Mouse (Mus musculus) midbrain, postnatal 0 days (tissue): ENCODE measurements around the gene Zmiz1. TPM values are rescaled to one million over a fixed set of nuclear protein-coding genes. Genes with fewer than 3 reads are reported as not detected.
A peak's percentile ranks its signal among the peaks of the same experiment; 100 is the strongest.

Source experiments
- ATAC-seq: fragments of 200-750 bp; cut with Nextera tagmentation; 2 replicates; pipeline ENCODE4 v1.8.0; 2017; ENCODE audit warnings: moderate number of reproducible peaks, mild to moderate bottlenecking, moderate TSS enrichment, moderate library complexity; ENCODE audit not compliant: low FRiP score
- DNase-seq: peaks from one replicate; pipeline ENCODE4 v3.0.0-alpha.2; 2015; ENCODE audit warnings: low spot score
- H3K27ac ChIP-seq: fragments of 300-500 bp; sonication (generic); 2 replicates; pipeline ENCODE4 v1.5.1; 2014; ENCODE audit warnings: low read depth, mild to moderate bottlenecking, low read length, mixed read lengths
- H3K27me3 ChIP-seq: fragments of 300-500 bp; sonication (generic); 2 replicates; pipeline ENCODE4 v1.6.1; 2014; ENCODE audit warnings: low read length, control low read depth, mixed read lengths; ENCODE audit not compliant: insufficient read depth
- H3K36me3 ChIP-seq: fragments of 300-500 bp; sonication (generic); 2 replicates; pipeline ENCODE4 v1.6.1; 2014; ENCODE audit warnings: low read length, control low read depth, mixed read lengths; ENCODE audit not compliant: insufficient read depth
- H3K4me1 ChIP-seq: fragments of 300-500 bp; sonication (generic); 2 replicates; pipeline ENCODE4 v1.6.1; 2014; ENCODE audit warnings: mild to moderate bottlenecking, control low read depth, antibody characterized with exemption, low read length, mixed read lengths; ENCODE audit not compliant: insufficient read depth
- H3K4me2 ChIP-seq: fragments of 300-500 bp; sonication (generic); 2 replicates; pipeline ENCODE4 v1.6.1; 2014; ENCODE audit warnings: low read depth, mild to moderate bottlenecking, low read length, mixed read lengths; ENCODE audit not compliant: poor library complexity, severe bottlenecking
- H3K4me3 ChIP-seq: fragments of 300-500 bp; sonication (generic); 2 replicates; pipeline ENCODE4 v1.5.1; 2014; ENCODE audit warnings: low read depth, mild to moderate bottlenecking, low read length, moderate library complexity
- H3K9ac ChIP-seq: fragments of 300-500 bp; sonication (generic); replicated peaks from 2 replicates; pipeline ENCODE4 v1.6.1; 2014; ENCODE audit warnings: mild to moderate bottlenecking, low read length, moderate library complexity, mixed read lengths; ENCODE audit not compliant: poor library complexity, severe bottlenecking
- H3K9me3 ChIP-seq: fragments of 300-500 bp; sonication (generic); 2 replicates; pipeline ENCODE4 v1.6.1; 2016; ENCODE audit warnings: low read length, control low read depth
- CTCF ChIP-seq: IDR thresholded peaks from 2 replicates; pipeline ENCODE4 v1.5.1; 2016; ENCODE audit warnings: antibody characterized with exemption, mild to moderate bottlenecking
- WGBS: fragments of 180-500 bp; shearing (Covaris S2); extraction: QIAGEN DNeasy Blood & Tissue Kit; methylation state at CpG from one replicate; pipeline ENCODE4 v1.1.7; 2014; 5-methylcytosine and 5-hydroxymethylcytosine counted together
- polyA plus RNA-seq: library from polyadenylated mRNA; unstranded; fragments of >200 nt; fragmentation: Nextera tagmentation; extraction: Ambion mirVana; gene quantifications from 2 replicates; pipeline ENCODE4 v1.2.1, GENCODE M21; 2015
- total RNA-seq: library from RNA; depleted of rRNA; stranded (reverse); fragments of >200 nt; gene quantifications from 2 replicates; pipeline ENCODE4 v1.2.3, GENCODE M21; 2014

Zmiz1 gene
- total and polyA plus RNA-seq, 2 experiments from 2014 or later = 51.7 to 130 TPM

DNA sequence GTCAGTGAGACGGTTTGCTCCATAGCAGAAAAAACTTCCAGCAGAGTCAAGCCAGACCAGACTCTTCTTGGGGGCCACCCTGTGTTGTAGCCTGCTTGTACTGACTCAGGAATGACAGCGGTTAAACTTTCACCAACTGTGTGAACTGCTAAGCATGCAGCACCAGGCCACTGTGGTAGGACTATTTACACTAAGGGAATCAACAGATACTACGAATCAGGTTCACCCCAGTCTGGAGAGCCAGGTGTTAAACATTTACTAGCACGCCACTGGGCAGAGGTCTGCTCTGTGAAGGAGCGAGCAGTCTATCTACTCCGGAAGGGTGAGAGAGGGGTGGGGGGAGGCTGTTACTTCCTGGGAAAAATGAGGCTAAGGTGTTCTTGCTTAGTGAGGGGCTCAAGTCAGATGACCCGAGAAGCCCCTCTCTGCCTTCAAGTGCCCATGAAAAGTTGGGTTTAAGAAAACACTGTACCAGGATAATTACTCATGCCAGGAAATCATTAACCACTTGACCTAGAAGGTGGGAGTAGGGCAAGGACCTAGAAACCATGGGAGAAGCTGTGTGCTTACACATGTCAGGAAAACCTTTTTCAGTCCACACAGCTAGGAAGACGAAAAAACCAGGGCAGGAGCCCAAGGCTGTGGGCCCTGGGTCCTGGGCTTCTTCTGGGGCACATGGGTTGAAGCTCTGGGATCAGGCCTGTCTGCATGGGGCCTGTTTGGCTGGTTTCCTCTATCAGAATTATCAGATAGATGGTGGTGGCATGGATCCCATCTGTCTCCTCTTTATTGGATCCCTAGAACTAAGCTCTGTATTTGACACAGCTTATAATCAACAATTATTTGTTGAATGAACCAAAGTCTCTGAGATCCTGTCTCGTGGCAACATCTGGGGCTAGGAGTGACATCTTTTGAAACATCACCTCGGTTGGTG lies 7.0 kb upstream of the Zmiz1 start:
- 85% methylated on average over 10 of the region's 10 CpGs for WGBS
- TF ChIP-seq CTCF = no peak

GRCm38 (mm10) chr14:25452633-25453025 lies 6.4 kb upstream of the Zmiz1 start:
- Histone ChIP-seq H3K4me1 (peaks cover 3% of the 10 kb centered on the region; the same call in 1 of the 2 replicates), H3K4me2 (no peak overlapping the region), H3K4me3 (no peak overlapping the region), H3K27me3 (no peaks in the 10 kb centered on the region), H3K9ac (no peak overlapping the region), H3K27ac (no peak overlapping the region), H3K36me3 (no peaks in the 10 kb centered on the region), H3K9me3 (no peaks in the 10 kb centered on the region)
- no peak for TF ChIP-seq CTCF
- no peak for DNase-seq
- 78% methylated on average over 2 of the region's 2 CpGs for WGBS
- no peak for ATAC-seq

More for the DNA sequence above, 7.0 kb upstream of the Zmiz1 start:
- Histone ChIP-seq H3K4me1 (peaks cover 3% of the 10 kb centered on the region; the same call in 1 of the 2 replicates), H3K9me3 (no peaks in the 10 kb centered on the region), H3K27me3 (no peaks in the 10 kb centered on the region), H3K4me2 (no peak overlapping the region), H3K36me3 (no peaks in the 10 kb centered on the region), H3K9ac (no peak overlapping the region), H3K4me3 (no peak overlapping the region), H3K27ac (no peak overlapping the region)
- DNase-seq (no peak), ATAC-seq (no peak)

DNA sequence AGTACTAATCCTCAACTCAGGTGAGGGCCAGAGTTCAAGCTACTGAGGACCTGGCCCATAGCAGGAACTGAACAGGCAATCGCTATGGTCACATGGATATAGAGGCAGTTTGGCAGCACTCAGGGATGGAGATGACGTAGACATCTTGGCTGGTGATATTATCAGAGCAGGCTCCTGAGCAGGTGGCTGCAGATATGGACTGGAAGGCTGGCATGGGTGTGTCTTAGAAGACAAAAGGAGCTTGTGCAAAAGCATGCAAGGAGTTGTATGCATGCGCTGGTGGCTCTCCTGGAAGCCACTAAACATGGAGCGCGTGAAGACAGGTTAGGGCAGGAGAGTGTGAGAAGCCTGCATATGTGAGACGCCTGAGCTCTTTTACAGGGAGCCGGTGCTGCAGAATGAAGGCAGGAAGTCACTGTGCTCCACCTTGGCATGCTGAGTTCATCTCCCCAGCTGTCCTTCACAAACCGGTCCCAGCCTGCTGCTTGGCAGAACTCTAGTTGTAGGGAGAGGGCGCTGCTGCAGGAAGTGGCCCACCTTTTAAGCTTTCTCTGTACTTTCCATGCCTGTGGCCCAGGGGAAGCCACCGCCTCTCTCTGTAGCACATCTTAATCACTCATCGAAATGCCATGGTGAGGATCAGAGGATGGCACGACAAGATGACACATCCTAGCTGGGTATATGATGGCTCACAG lies 4.8 kb upstream of the Zmiz1 start:
- peak; percentile 15; the same call in 1 of the 2 replicates for TF ChIP-seq CTCF
- ATAC-seq (no peak), DNase-seq (no peak)
- WGBS = 82% methylated on average over 12 of the region's 12 CpGs
- no peak overlapping the region for H3K27ac ChIP-seq
- H3K9ac ChIP-seq = no peak overlapping the region
- no peaks in the 10 kb centered on the region for H3K36me3 ChIP-seq
- H3K4me2 ChIP-seq = no peak overlapping the region
- H3K4me1 ChIP-seq = peaks cover 3% of the 10 kb centered on the region; the same call in 1 of the 2 replicates
- no peaks in the 10 kb centered on the region for H3K27me3 ChIP-seq
- H3K9me3 ChIP-seq = no peaks in the 10 kb centered on the region
- H3K4me3 ChIP-seq = no peak overlapping the region

- peaks cover 8% of the 10 kb centered on the region; the same call in 1 of the 2 replicates for H3K4me1 ChIP-seq
- DNase-seq (peak; percentile 67), ATAC-seq (no peak)
- H3K4me3 ChIP-seq = peak overlapping the region; percentile 77
- H3K36me3 ChIP-seq = no peaks in the 10 kb centered on the region
- 2% methylated on average over 16 of the region's 17 CpGs for WGBS
- peak; percentile 28; the same call in 1 of the 2 replicates for TF ChIP-seq CTCF
- peak overlapping the region; percentile 82 for H3K27ac ChIP-seq
- H3K9me3 ChIP-seq = no peaks in the 10 kb centered on the region
- no peaks in the 10 kb centered on the region for H3K27me3 ChIP-seq
- peak overlapping the region; percentile 87 for H3K4me2 ChIP-seq
- peak overlapping the region; percentile 67 for H3K9ac ChIP-seq
Observed at GRCm38 (mm10) chr14:25456666-25457433, 2.1 kb upstream of the Zmiz1 start.

DNA sequence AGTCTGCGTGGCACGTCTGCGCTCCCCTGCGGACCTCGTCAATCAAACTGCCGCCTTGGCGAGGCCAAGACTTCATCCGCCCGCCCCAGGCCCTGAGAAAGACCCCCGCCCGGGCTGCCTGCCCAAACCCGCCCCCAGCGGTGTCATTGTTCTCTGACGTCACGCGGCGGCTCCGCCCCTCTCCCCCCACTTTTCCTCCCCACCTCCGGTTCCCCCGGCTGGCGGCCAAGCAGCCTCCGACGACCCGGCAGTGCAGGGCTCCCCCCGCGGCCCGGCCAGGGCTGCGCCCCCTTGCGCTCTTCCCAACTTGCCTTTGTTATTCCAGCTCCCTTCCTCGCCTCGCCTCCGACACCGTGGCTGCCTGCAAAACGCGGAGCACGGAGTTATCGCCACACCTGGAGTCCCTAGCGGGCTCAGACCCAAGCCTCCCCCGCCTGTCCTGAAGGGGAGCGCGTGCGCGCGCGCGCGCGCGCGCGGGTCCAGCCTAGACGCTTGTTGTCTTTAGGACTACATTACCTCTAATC lies 1.5 kb upstream of the Zmiz1 start:
- Histone ChIP-seq H3K36me3 (no peaks in the 10 kb centered on the region), H3K4me3 (peak overlapping the region; percentile 77), H3K27ac (peak overlapping the region; percentile 82), H3K27me3 (no peaks in the 10 kb centered on the region), H3K9ac (peak overlapping the region; percentile 67), H3K9me3 (no peaks in the 10 kb centered on the region), H3K4me1 (peaks cover 8% of the 10 kb centered on the region; the same call in 1 of the 2 replicates), H3K4me2 (peak overlapping the region; percentile 87)
- 0% methylated on average over 49 of the region's 52 CpGs for WGBS
- TF ChIP-seq CTCF = peak; percentile 77
- DNase-seq (peak; percentile 97), ATAC-seq (peak; percentile 82)
